Mouse (Mus musculus) MEL (cell line): ENCODE results near the gene Olfr70. TPM values are rescaled to one million over a fixed set of nuclear protein-coding genes. Genes with fewer than 3 reads are reported as not detected.

Experiments used
- DNase-seq: peaks from one replicate; pipeline ENCODE4 v3.0.0; 2011; ENCODE audit warnings: low read depth, low spot score
- H3K27ac ChIP-seq: 2 replicates; pipeline ENCODE4 v1.5.1; 2012; ENCODE audit warnings: low read depth, mild to moderate bottlenecking, control low read depth, low read length, moderate library complexity; ENCODE audit not compliant: control insufficient read depth
- H3K27me3 ChIP-seq, 2 experiments: fragments of 150-350 bp in 1 of 2; sonication (generic) in 1 of 2; 2 replicates each; pipeline ENCODE4 v1.6.1; 2012; ENCODE audit warnings: low read length in 2 of 2, mild to moderate bottlenecking in 2 of 2, improper control_type of control experiment in 1 of 2, moderate library complexity in 1 of 2; ENCODE audit not compliant: insufficient read depth in 2 of 2, control insufficient read depth in 1 of 2
- H3K36me3 ChIP-seq, 2 experiments: 2 replicates each; pipeline ENCODE4 v1.6.1; 2012 to 2014; ENCODE audit warnings: low read length in 2 of 2, improper control_type of control experiment in 1 of 2, inconsistent platforms in 1 of 2, mild to moderate bottlenecking in 1 of 2; ENCODE audit not compliant: insufficient read depth in 2 of 2, control insufficient read depth in 1 of 2
- H3K4me1 ChIP-seq, 2 experiments: fragments of 150-350 bp in 1 of 2; sonication (generic) in 1 of 2; 2 replicates each; pipeline ENCODE4 v1.6.1; 2012; ENCODE audit warnings: low read length in 2 of 2, improper control_type of control experiment in 1 of 2, mild to moderate bottlenecking in 1 of 2; ENCODE audit not compliant: insufficient read depth in 2 of 2, control insufficient read depth in 1 of 2
- H3K4me3 ChIP-seq, 2 experiments: fragments of 150-350 bp in 1 of 2; sonication (generic) in 1 of 2; 2 replicates each; pipeline ENCODE4 v1.5.1; 2012; ENCODE audit warnings: low read depth in 2 of 2, low read length in 2 of 2, mild to moderate bottlenecking in 2 of 2, moderate library complexity in 2 of 2, control low read depth in 1 of 2, improper control_type of control experiment in 1 of 2; ENCODE audit not compliant: control insufficient read depth in 1 of 2, insufficient read depth in 1 of 2
- H3K79me2 ChIP-seq: 2 replicates; pipeline ENCODE4 v1.6.1; 2012; ENCODE audit warnings: mild to moderate bottlenecking, low read length, moderate library complexity; ENCODE audit not compliant: control insufficient read depth, poor library complexity, insufficient read depth
- H3K9ac ChIP-seq: 2 replicates; pipeline ENCODE4 v1.6.1; 2012; ENCODE audit warnings: low read depth, mild to moderate bottlenecking, control low read depth, low read length, moderate library complexity; ENCODE audit not compliant: control insufficient read depth, poor library complexity, severe bottlenecking
- H3K9me3 ChIP-seq: fragments of 150-350 bp; sonication (generic); replicated peaks from 2 replicates; pipeline ENCODE4 v1.6.1; 2012; ENCODE audit warnings: mild to moderate bottlenecking, low read length, improper control_type of control experiment, moderate library complexity; ENCODE audit not compliant: insufficient read depth
- CHD1 ChIP-seq: IDR thresholded peaks from 2 replicates; pipeline ENCODE4 v1.6.1; 2012; ENCODE audit warnings: low read depth, mild to moderate bottlenecking, inconsistent platforms, low read length, improper control_type of control experiment
- CHD2 ChIP-seq: IDR thresholded peaks from 2 replicates; pipeline ENCODE4 v1.6.1; 2011; ENCODE audit warnings: low read length, improper control_type of control experiment
- CTCF ChIP-seq, 3 experiments: IDR thresholded peaks in 2 of 3; conservative IDR thresholded peaks in 1 of 3; 2 replicates each; pipeline ENCODE4 v1.5.1; 2011 to 2012; ENCODE audit warnings: low read length in 3 of 3, low read depth in 2 of 3, mild to moderate bottlenecking in 2 of 3, improper control_type of control experiment in 1 of 3, inconsistent platforms in 1 of 3, mixed read lengths in 1 of 3, moderate library complexity in 1 of 3; ENCODE audit not compliant: control insufficient read depth in 1 of 3, insufficient read depth in 1 of 3, poor library complexity in 1 of 3, severe bottlenecking in 1 of 3
- ETS1 ChIP-seq: IDR thresholded peaks from 2 replicates; pipeline ENCODE4 v1.6.1; 2012; ENCODE audit warnings: low read depth, mild to moderate bottlenecking, inconsistent platforms, low read length, improper control_type of control experiment, moderate library complexity
- HCFC1 ChIP-seq: IDR thresholded peaks from 2 replicates; pipeline ENCODE4 v1.6.1; 2012; ENCODE audit warnings: low read depth, mild to moderate bottlenecking, inconsistent platforms, low read length, improper control_type of control experiment, moderate library complexity
- JUND ChIP-seq: IDR thresholded peaks from 2 replicates; pipeline ENCODE4 v1.6.1; 2011; ENCODE audit warnings: low read depth, mild to moderate bottlenecking, improper control_type of control experiment, low read length
- MAFK ChIP-seq: IDR thresholded peaks from 2 replicates; pipeline ENCODE4 v1.6.1; 2011; ENCODE audit warnings: low read depth, mild to moderate bottlenecking, low read length, improper control_type of control experiment, borderline replicate concordance
- MAX ChIP-seq: IDR thresholded peaks from 2 replicates; pipeline ENCODE4 v1.6.1; 2011; ENCODE audit warnings: low read length, improper control_type of control experiment
- MEF2A ChIP-seq: IDR thresholded peaks from 2 replicates; pipeline ENCODE4 v1.6.1; 2014; ENCODE audit warnings: low read depth, mild to moderate bottlenecking, inconsistent platforms, low read length, improper control_type of control experiment; ENCODE audit not compliant: poor library complexity, insufficient replicate concordance, severe bottlenecking; ENCODE audit errors: extremely low read depth
- MXI1 ChIP-seq: IDR thresholded peaks from 2 replicates; pipeline ENCODE4 v1.6.1; 2011; ENCODE audit warnings: mild to moderate bottlenecking, low read depth, low read length, improper control_type of control experiment
- MYC ChIP-seq: IDR thresholded peaks from 2 replicates; pipeline ENCODE4 v1.6.1; 2011; ENCODE audit warnings: low read depth, mild to moderate bottlenecking, low read length, improper control_type of control experiment, moderate library complexity
- NELFE ChIP-seq: IDR thresholded peaks from 2 replicates; pipeline ENCODE4 v1.6.1; 2011; ENCODE audit warnings: low read depth, low read length, improper control_type of control experiment
- NRF1 ChIP-seq: IDR thresholded peaks from 2 replicates; pipeline ENCODE4 v1.6.1; 2014; ENCODE audit warnings: low read depth, mild to moderate bottlenecking, inconsistent platforms, low read length, improper control_type of control experiment, moderate library complexity; ENCODE audit not compliant: poor library complexity, insufficient read depth, severe bottlenecking
- RAD21 ChIP-seq: IDR thresholded peaks from 2 replicates; pipeline ENCODE4 v1.6.1; 2011; ENCODE audit warnings: mild to moderate bottlenecking, low read depth, low read length, improper control_type of control experiment
- RCOR1 ChIP-seq: IDR thresholded peaks from 2 replicates; pipeline ENCODE4 v1.6.1; 2012; ENCODE audit warnings: low read depth, mild to moderate bottlenecking, inconsistent platforms, low read length, improper control_type of control experiment
- TCF12 ChIP-seq: IDR thresholded peaks from 2 replicates; pipeline ENCODE4 v1.6.1; 2014; ENCODE audit warnings: low read depth, mild to moderate bottlenecking, inconsistent platforms, low read length, improper control_type of control experiment, moderate library complexity
- USF2 ChIP-seq, 2 experiments: IDR thresholded peaks; 2 replicates each; pipeline ENCODE4 v1.6.1; 2011 to 2012; ENCODE audit warnings: improper control_type of control experiment in 2 of 2, low read length in 2 of 2, borderline replicate concordance in 1 of 2, inconsistent platforms in 1 of 2, low read depth in 1 of 2, mild to moderate bottlenecking in 1 of 2; ENCODE audit not compliant: insufficient read depth in 1 of 2
- ZC3H11A ChIP-seq: IDR thresholded peaks from 2 replicates; pipeline ENCODE4 v1.6.1; 2012; ENCODE audit warnings: low read depth, mild to moderate bottlenecking, inconsistent platforms, low read length, improper control_type of control experiment
- ZKSCAN1 ChIP-seq: IDR thresholded peaks from 2 replicates; pipeline ENCODE4 v1.6.1; 2012; ENCODE audit warnings: low read depth, mild to moderate bottlenecking, inconsistent platforms, low read length, improper control_type of control experiment, moderate library complexity
- polyA plus RNA-seq, 2 experiments: library from polyadenylated mRNA; stranded (reverse) in 1 of 2; unstranded in 1 of 2; fragments of >175 nt in 1 of 2; fragments of >200 nt in 1 of 2; gene quantifications; 2 replicates each; pipeline versions ENCODE4 v1.2.1 to v1.2.4; 2012; ENCODE audit warnings: low replicate concordance in 2 of 2, low read depth in 1 of 2; ENCODE audit not compliant: insufficient read length in 2 of 2, insufficient read depth in 1 of 2, missing spikeins in 1 of 2
- total RNA-seq: library from RNA; depleted of rRNA; stranded (reverse); fragments of 300-350 nt; gene quantifications from 2 replicates; pipeline ENCODE4 v1.2.3, GENCODE M21; 2012

Olfr70 gene
- total and polyA plus RNA-seq, 3 experiments, result not detected

GRCm38 (mm10) chr4:43703851-43704250, 3.2 kb upstream of the Olfr70 start:
- no peak overlapping the region for H3K9ac ChIP-seq
- H3K9me3 ChIP-seq, result no peaks in the 10 kb centered on the region
- no peak overlapping the region for H3K27ac ChIP-seq
- no peak for DNase-seq
- TF ChIP-seq ZC3H11A, result no peak
- TF ChIP-seq RAD21, result no peak
- no peak for TF ChIP-seq MEF2A
- TF ChIP-seq MAX, result no peak
- TF ChIP-seq JUND, result no peak
- TF ChIP-seq MAFK, result no peak
- no peak for TF ChIP-seq USF2 (IDR thresholded peaks at IDR 0.05; ENCODE audit: borderline replicate concordance in 1 of 2, insufficient read depth in 1 of 2, low read depth in 1 of 2, low read length in 2 of 2)
- no peak for TF ChIP-seq ETS1
- TF ChIP-seq CHD1, result no peak
- TF ChIP-seq MXI1, result no peak
- no peak for TF ChIP-seq NRF1
- TF ChIP-seq HCFC1, result no peak
- TF ChIP-seq NELFE, result no peak
- no peak for TF ChIP-seq ZKSCAN1
- no peaks in the 10 kb centered on the region for H3K4me1 ChIP-seq
- H3K4me3 ChIP-seq, result no peak overlapping the region
- no peaks in the 10 kb centered on the region for H3K36me3 ChIP-seq
- H3K27me3 ChIP-seq, result peaks cover 17 to 18% of the 10 kb centered on the region in 2 experiments
- no peaks in the 10 kb centered on the region for H3K79me2 ChIP-seq

GRCm38 (mm10) chr4:43703439-43703838, 2.8 kb upstream of the Olfr70 start:
- Histone ChIP-seq H3K36me3 (no peaks in the 10 kb centered on the region), H3K9me3 (no peaks in the 10 kb centered on the region), H3K79me2 (no peaks in the 10 kb centered on the region), H3K27me3 (peaks cover 15 to 18% of the 10 kb centered on the region in 2 experiments), H3K4me3 (no peak overlapping the region), H3K4me1 (no peaks in the 10 kb centered on the region), H3K9ac (no peak overlapping the region), H3K27ac (no peak overlapping the region)
- TF ChIP-seq MYC, result no peak
- TF ChIP-seq NELFE, result no peak
- no peak for TF ChIP-seq TCF12
- TF ChIP-seq CTCF (IDR thresholded peaks at IDR 0.05 in 2 of 3, conservative IDR thresholded peaks at IDR 0.05 in 1 of 3; ENCODE audit: control insufficient read depth in 1 of 3, insufficient read depth in 1 of 3, low read depth in 2 of 3, low read length in 3 of 3, poor library complexity in 1 of 3, severe bottlenecking in 1 of 3), result peak; percentile 57 to 66 (median 57)
- peak; percentile 13 for TF ChIP-seq RAD21
- TF ChIP-seq RCOR1, result no peak
- no peak for TF ChIP-seq CHD1
- TF ChIP-seq CHD2, result no peak
- peak; percentile 24 for DNase-seq
